Mouse (Mus musculus) bone marrow macrophage, adult 2 months (primary cell): ENCODE measurements around the gene Ube2l3. TPM values are rescaled to one million over a fixed set of nuclear protein-coding genes. Genes with fewer than 3 reads are reported as not detected.
"Not testable (repeated sequence)": the region's sequence is repeated elsewhere in the genome, so short reads cannot be mapped to it uniquely, and the experiment has no call there.

Source experiments
- H3K27ac ChIP-seq: 2 replicates; pipeline ENCODE4 v1.5.1; 2012; ENCODE audit warnings: low read depth, low read length; ENCODE audit not compliant: insufficient read depth
- H3K4me1 ChIP-seq: 2 replicates; pipeline ENCODE4 v1.6.1; 2012; ENCODE audit warnings: low read length; ENCODE audit not compliant: control insufficient read depth, insufficient read depth
- H3K4me3 ChIP-seq: 2 replicates; pipeline ENCODE4 v1.5.1; 2012; ENCODE audit warnings: mild to moderate bottlenecking, low read length, moderate library complexity; ENCODE audit not compliant: insufficient read depth
- CTCF ChIP-seq: IDR thresholded peaks from 2 replicates; pipeline ENCODE4 v1.5.1; 2012; ENCODE audit warnings: low read depth, mild to moderate bottlenecking, low read length, moderate library complexity
- POLR2A ChIP-seq: IDR thresholded peaks from 2 replicates; pipeline ENCODE4 v1.6.1; 2012; ENCODE audit warnings: mild to moderate bottlenecking, low read depth, low read length, borderline replicate concordance
- polyA plus RNA-seq: library from polyadenylated mRNA; stranded (reverse); fragments of >200 nt; gene quantifications from 2 replicates; pipeline ENCODE4 v1.2.4, GENCODE M21; 2012; ENCODE audit not compliant: missing spikeins, insufficient read depth, insufficient read length

Gene Ube2l3
- polyA plus RNA-seq, 1 experiment = 208 TPM

GRCm38 (mm10) chr16:17233702-17234498 lies 31.5 kb upstream of the Ube2l3 start:
- H3K4me3 ChIP-seq = peak overlapping the region; percentile 69
- TF ChIP-seq POLR2A (no peak), CTCF (no peak)
- peaks cover 25% of the 10 kb centered on the region for H3K4me1 ChIP-seq
- H3K27ac ChIP-seq = peak overlapping the region; percentile 26; the same call in 1 of the 2 replicates

GRCm38 (mm10) chr16:17232794-17233701 lies 30.6 kb upstream of the Ube2l3 start, which contains the start of gene Hic2:
Gene Hic2, plus strand, starts transcription at chr16:17233572.
- Histone ChIP-seq H3K4me1 (peaks cover 17% of the 10 kb centered on the region), H3K27ac (peak within 1 kb of the TSS; percentile 26; the same call in 1 of the 2 replicates)

GRCm38 (mm10) chr16:17231523-17231922 lies 29.1 kb upstream of the Ube2l3 start:
- H3K4me3 ChIP-seq = not testable (repeated sequence)
- peaks cover 17% of the 10 kb centered on the region for H3K4me1 ChIP-seq

More at GRCm38 (mm10) chr16:17232794-17233701, 30.6 kb upstream of the Ube2l3 start, which contains the start of gene Hic2:
- H3K4me3 ChIP-seq = peak within 1 kb of the TSS; percentile 69
- no peak for TF ChIP-seq POLR2A
- TF ChIP-seq CTCF = no peak

GRCm38 (mm10) chr16:17226496-17226895 lies 24.0 kb upstream of the Ube2l3 start:
- H3K4me1 ChIP-seq = peaks cover 6% of the 10 kb centered on the region
- no peak overlapping the region for H3K27ac ChIP-seq
- no peak overlapping the region for H3K4me3 ChIP-seq
- no peak for TF ChIP-seq CTCF
- TF ChIP-seq POLR2A = no peak

More at GRCm38 (mm10) chr16:17231523-17231922, 29.1 kb upstream of the Ube2l3 start:
- H3K27ac ChIP-seq = not testable (repeated sequence)

DNA sequence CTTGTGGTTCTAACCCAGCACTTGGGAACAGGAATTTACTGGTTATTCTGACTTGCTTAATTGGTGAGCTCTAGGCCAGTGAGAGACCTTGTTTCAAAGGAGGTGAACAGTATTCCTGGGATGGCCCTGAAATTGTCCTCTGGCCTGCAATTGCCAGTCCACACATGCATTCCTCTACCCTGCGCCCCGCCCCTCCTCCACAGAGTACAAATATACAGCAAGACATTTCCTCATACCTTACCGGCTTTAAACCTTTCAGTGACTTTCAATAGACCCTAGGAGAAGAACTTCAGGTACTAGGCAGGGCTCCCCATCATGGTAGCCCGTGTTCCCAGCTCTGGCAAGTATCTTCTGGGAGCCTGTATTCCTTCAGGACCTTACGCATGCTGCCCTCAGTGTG lies 23.1 kb upstream of the Ube2l3 start:
- H3K4me1 ChIP-seq = peaks cover 6% of the 10 kb centered on the region
- TF ChIP-seq CTCF = no peak
- no peak for TF ChIP-seq POLR2A
- H3K27ac ChIP-seq = no peak overlapping the region
- H3K4me3 ChIP-seq = no peak overlapping the region

DNA sequence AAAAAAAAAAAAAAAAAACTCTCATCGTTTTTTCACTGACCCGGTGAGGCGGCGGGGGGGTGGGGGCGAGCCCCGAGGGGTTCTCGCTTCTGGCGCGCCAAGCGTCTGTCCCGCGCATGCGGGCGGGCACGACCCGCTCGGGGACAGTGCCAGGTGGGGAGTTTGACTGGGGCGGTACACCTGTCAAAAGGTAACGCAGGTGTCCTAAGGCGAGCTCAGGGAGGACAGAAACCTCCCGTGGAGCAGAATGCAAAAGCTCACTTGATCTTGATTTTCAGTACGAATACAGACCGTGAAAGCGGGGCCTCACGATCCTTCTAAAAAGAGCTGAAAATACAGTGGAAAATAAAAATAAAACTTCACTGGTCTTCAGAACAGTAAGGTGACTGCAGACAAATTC lies 19.7 kb upstream of the Ube2l3 start:
- H3K4me3 ChIP-seq = no peak overlapping the region
- no peak for TF ChIP-seq CTCF
- peaks cover 12% of the 10 kb centered on the region for H3K4me1 ChIP-seq
- no peak overlapping the region for H3K27ac ChIP-seq

DNA sequence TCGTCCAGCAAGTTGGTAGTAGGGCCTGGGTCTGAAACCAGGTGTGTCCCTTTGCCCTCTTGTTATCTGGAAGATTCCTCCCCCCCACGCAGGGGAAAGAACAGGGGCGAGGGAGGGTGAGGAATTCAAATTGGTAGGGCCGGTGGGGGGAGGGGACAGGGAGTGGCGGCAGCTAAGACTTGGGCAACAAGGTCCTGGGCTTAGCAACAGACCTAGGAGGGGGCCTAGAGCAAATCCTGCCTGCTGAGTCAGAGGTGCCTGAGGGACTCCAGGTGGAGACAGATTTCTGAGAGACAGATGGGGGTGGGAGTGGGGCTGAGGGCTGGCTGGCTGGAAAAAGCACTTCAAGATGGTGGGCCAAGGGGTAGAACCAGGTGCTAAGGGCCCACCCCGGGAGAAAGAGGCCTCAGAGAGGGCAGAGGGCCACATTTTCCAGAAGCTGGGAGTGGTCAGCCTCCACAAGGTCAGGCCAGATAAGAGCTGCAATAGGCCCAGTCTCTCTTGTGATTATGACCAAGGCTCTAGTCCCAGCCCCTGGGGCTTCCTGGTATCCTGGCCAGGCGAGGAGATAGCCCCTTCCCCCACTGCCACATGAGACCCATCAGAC lies 17.8 kb upstream of the Ube2l3 start:
- no peak for TF ChIP-seq CTCF
- TF ChIP-seq POLR2A = no peak
- Histone ChIP-seq H3K4me1 (peaks cover 10% of the 10 kb centered on the region), H3K4me3 (no peak overlapping the region), H3K27ac (no peak overlapping the region)

- no peak overlapping the region for H3K27ac ChIP-seq
- H3K4me1 ChIP-seq = peaks cover 10% of the 10 kb centered on the region
- TF ChIP-seq CTCF = no peak
- TF ChIP-seq POLR2A = no peak
Measured at GRCm38 (mm10) chr16:17216934-17217633, 14.6 kb upstream of the Ube2l3 start.

DNA sequence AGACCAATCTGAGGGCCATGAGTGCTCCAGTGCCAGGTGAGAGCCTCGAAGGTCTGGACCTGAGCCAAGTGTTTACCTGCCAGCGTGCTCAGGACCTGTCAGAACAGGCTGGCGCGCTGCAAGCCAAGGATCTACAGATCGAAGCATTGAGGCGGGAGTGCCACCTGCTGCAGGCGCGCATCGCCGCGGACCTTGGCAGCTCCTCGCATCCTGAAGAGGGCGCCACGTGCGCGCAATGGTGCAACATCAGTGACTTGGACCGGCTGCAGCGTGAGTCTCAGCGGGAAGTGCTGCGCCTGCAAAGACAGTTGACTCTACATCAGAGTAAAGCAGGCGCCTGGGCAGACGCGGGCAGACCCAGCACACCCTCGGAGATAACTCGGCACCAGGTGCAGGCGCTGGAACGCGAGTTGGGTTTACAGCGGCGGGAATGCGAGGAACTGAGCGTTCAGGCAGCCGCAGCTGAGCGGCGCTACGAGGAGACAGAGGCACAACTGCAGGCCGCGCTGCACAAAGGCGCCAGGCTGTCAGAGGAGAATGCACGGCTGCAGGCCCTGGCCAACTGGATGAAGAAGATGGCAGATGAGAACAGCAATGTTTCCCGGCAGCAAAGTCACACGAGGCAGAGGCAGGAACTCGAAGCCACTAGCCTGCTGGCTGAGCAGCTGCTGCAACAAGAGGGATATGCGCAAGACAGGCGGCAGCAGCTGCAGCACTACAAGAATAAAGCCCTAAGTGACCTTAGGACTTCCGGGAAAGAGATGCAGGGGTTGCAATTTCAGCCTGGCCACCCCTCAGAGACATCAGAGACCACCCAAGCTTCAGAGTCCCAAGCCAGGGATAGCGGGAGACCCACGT lies 7.8 kb upstream of the Ube2l3 start:
- Histone ChIP-seq H3K4me3 (peak overlapping the region; percentile 72), H3K4me1 (no peaks in the 10 kb centered on the region), H3K27ac (no peak overlapping the region)
- TF ChIP-seq POLR2A (no peak), CTCF (peak; percentile 65)

More at GRCm38 (mm10) chr16:17216934-17217633, 14.6 kb upstream of the Ube2l3 start:
- H3K4me3 ChIP-seq = no peak overlapping the region
